ENCODE assay signal across 10 mouse cellular contexts in the genomic region with DNA sequence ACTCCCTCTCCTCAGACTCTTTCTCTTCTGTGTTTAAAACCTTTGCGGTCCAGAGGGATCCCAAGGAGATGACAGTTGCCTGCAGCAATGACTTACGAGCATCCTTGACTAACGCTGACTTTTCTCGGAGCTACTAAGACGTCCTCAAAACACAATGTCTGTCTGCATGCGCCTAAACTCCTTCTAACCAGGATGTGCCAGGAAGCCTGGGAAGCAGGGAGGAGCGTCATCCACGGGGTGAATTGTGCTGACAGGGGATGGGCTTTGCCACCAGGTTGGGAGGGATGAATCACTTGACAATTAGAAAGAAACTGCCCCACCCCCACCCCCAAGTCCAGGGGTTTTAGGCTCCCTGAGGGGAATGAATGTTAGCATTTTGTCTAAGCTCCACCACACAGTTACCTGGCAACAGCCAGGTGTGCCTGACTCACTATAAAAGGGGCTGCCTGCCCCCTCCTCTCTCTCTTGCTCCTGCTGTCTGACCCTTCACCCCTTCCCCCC. TPM values are rescaled to one million over a fixed set of nuclear protein-coding genes. Genes with fewer than 3 reads are reported as not detected.
DNase-seq lines count a peak whose midpoint lies in the region; ATAC-seq and TF ChIP-seq lines count a peak whose summit lies in the region.
"Had no signal": no experiment of that assay in that cellular context is flagged by ENCODE, and none has a peak within 500 bp of the region (broad histone marks: within the 10 kb centered on the region; RNA-seq: fewer than 3 reads in every experiment).

No protein-coding gene starts in this region.

- intact Hi-C loops in gastrocnemius, postnatal 14 days (cut with DNase I; ENCODE audit: low total_unique reads): no loop called here

- TF ChIP-seq EP300 in liver, postnatal 0 days (IDR thresholded peaks at IDR 0.05; ENCODE audit: low read depth): no peak

- no peaks in the 10 kb centered on the region for H3K9me3 ChIP-seq in liver, embryonic 11.5 days (ENCODE audit: control insufficient read depth, low read length)
- H3K9me3 ChIP-seq in liver, postnatal 0 days (ENCODE audit: low read length): no peaks in the 10 kb centered on the region
- H3K9me3 ChIP-seq in embryonic facial prominence, embryonic 13.5 days: no peaks in the 10 kb centered on the region
- no peaks in the 10 kb centered on the region for H3K9me3 ChIP-seq in intestine, postnatal 0 days (ENCODE audit: control insufficient read depth)
- no peaks in the 10 kb centered on the region for H3K9me3 ChIP-seq in stomach, embryonic 14.5 days (ENCODE audit: control insufficient read depth, low read depth, low read length)

- H3K27me3 ChIP-seq in liver, embryonic 11.5 days (replicated peaks; ENCODE audit: control insufficient read depth, insufficient read depth, low read length): 0 out of 2 replicates have a peak, but pooled peaks cover 4% of the 10 kb centered on the region
- 0 out of 2 replicates have a peak, but pooled peaks cover 2% of the 10 kb centered on the region for H3K27me3 ChIP-seq in liver, postnatal 0 days (ENCODE audit: insufficient read depth, low read length)
- no peaks in the 10 kb centered on the region for H3K27me3 ChIP-seq in embryonic facial prominence, embryonic 13.5 days
- H3K27me3 ChIP-seq in intestine, postnatal 0 days (replicated peaks; ENCODE audit: control insufficient read depth, insufficient read depth, low read length): no peaks in the 10 kb centered on the region
- H3K27me3 ChIP-seq in stomach, embryonic 14.5 days (ENCODE audit: control insufficient read depth, insufficient read depth, low read length): no peaks in the 10 kb centered on the region
- H3K27me3 ChIP-seq: Patski had no signal

- no peak for TF ChIP-seq CTCF in liver, postnatal 0 days (IDR thresholded peaks at IDR 0.05; ENCODE audit: low read depth)
- TF ChIP-seq CTCF in intestine, postnatal 0 days (IDR thresholded peaks at IDR 0.05; ENCODE audit: low read depth): no peak

- H3K4me2 ChIP-seq in liver, embryonic 11.5 days: peak overlapping the region; percentile 10; the same call in 1 of the 2 replicates
- no peak overlapping the region for H3K4me2 ChIP-seq in liver, postnatal 0 days (ENCODE audit: low read depth, low read length)
- peak overlapping the region; percentile 28 for H3K4me2 ChIP-seq in embryonic facial prominence, embryonic 13.5 days
- peak overlapping the region; percentile 79 for H3K4me2 ChIP-seq in intestine, postnatal 0 days (replicated peaks; ENCODE audit: low read depth)
- no peak overlapping the region for H3K4me2 ChIP-seq in stomach, embryonic 14.5 days (replicated peaks; ENCODE audit: low read depth, low read length)

- peak overlapping the region; percentile 16; the same call in 1 of the 2 replicates for H3K9ac ChIP-seq in liver, embryonic 11.5 days (ENCODE audit: low read depth, low read length)
- no peak overlapping the region for H3K9ac ChIP-seq in liver, postnatal 0 days (replicated peaks)
- no peak overlapping the region for H3K9ac ChIP-seq in embryonic facial prominence, embryonic 13.5 days
- peak overlapping the region; percentile 62 for H3K9ac ChIP-seq in intestine, postnatal 0 days (ENCODE audit: low read depth, low read length)
- no peak overlapping the region; the same call in 1 of the 2 replicates for H3K9ac ChIP-seq in stomach, embryonic 14.5 days (replicated peaks; ENCODE audit: low read depth, low read length)

- no peak overlapping the region for H3K27ac ChIP-seq in liver, embryonic 11.5 days (ENCODE audit: low read depth, low read length)
- H3K27ac ChIP-seq in liver, postnatal 0 days (ENCODE audit: low read depth): no peak overlapping the region
- H3K27ac ChIP-seq in embryonic facial prominence, embryonic 13.5 days: 0 out of 2 replicates have a peak overlapping the region, but pooled peaks have one; percentile 4
- H3K27ac ChIP-seq in intestine, postnatal 0 days (ENCODE audit: low read depth, low read length): peak overlapping the region; percentile 93
- peak overlapping the region; percentile 52; the same call in 1 of the 2 replicates for H3K27ac ChIP-seq in stomach, embryonic 14.5 days (ENCODE audit: low read length)

- H3K4me1 ChIP-seq in liver, embryonic 11.5 days (replicated peaks; ENCODE audit: control insufficient read depth, insufficient read depth, low read length): no peaks in the 10 kb centered on the region; the same call in none of the 2 replicates
- H3K4me1 ChIP-seq in liver, postnatal 0 days (ENCODE audit: insufficient read depth): no peaks in the 10 kb centered on the region
- peaks cover 22% of the 10 kb centered on the region for H3K4me1 ChIP-seq in embryonic facial prominence, embryonic 13.5 days
- H3K4me1 ChIP-seq in intestine, postnatal 0 days (replicated peaks; ENCODE audit: control insufficient read depth, insufficient read depth, low read length): 0 out of 2 replicates have a peak, but pooled peaks cover 3% of the 10 kb centered on the region
- peaks cover 21% of the 10 kb centered on the region for H3K4me1 ChIP-seq in stomach, embryonic 14.5 days (ENCODE audit: control insufficient read depth, insufficient read depth, low read length)

- DNase-seq in liver, embryonic 11.5 days (ENCODE audit: low spot score): no peak
- no peak for DNase-seq in liver, postnatal 0 days
- DNase-seq in cerebellum, adult 18-20 months: no peak
- no peak for DNase-seq in gastrocnemius, postnatal 14 days
- no peak for DNase-seq in adrenal gland, postnatal 25 days
- DNase-seq: cerebellum, postnatal 10 days had no signal

- no peaks in the 10 kb centered on the region for H3K36me3 ChIP-seq in liver, embryonic 11.5 days (ENCODE audit: control insufficient read depth, insufficient read depth, low read length)
- H3K36me3 ChIP-seq in liver, postnatal 0 days (replicated peaks; ENCODE audit: insufficient read depth, low read length): no peaks in the 10 kb centered on the region
- H3K36me3 ChIP-seq in embryonic facial prominence, embryonic 13.5 days: peaks cover 7% of the 10 kb centered on the region
- peaks cover 3% of the 10 kb centered on the region for H3K36me3 ChIP-seq in intestine, postnatal 0 days (ENCODE audit: control insufficient read depth, insufficient read depth)
- H3K36me3 ChIP-seq in stomach, embryonic 14.5 days (ENCODE audit: control insufficient read depth, insufficient read depth, low read length): 0 out of 2 replicates have a peak, but pooled peaks cover 4% of the 10 kb centered on the region

- no peak overlapping the region for H3K4me3 ChIP-seq in liver, embryonic 11.5 days (ENCODE audit: low read depth, low read length)
- H3K4me3 ChIP-seq in liver, postnatal 0 days (ENCODE audit: low read depth, low read length): no peak overlapping the region
- H3K4me3 ChIP-seq in embryonic facial prominence, embryonic 13.5 days: no peak overlapping the region
- H3K4me3 ChIP-seq in intestine, postnatal 0 days (ENCODE audit: low read depth, low read length): peak overlapping the region; percentile 48
- H3K4me3 ChIP-seq in stomach, embryonic 14.5 days (ENCODE audit: low read depth, low read length): no peak overlapping the region

- no peak for ATAC-seq in liver, embryonic 11.5 days (replicated peaks; ENCODE audit: low FRiP score)
- ATAC-seq in liver, postnatal 0 days: no peak
- ATAC-seq in embryonic facial prominence, embryonic 13.5 days (ENCODE audit: insufficient number of reproducible peaks, insufficient read depth, low FRiP score, low TSS enrichment, low read depth): no peak
- no peak for ATAC-seq in intestine, postnatal 0 days
- no peak for ATAC-seq in stomach, embryonic 14.5 days (ENCODE audit: insufficient number of reproducible peaks, insufficient read depth, low FRiP score, low read depth)
- ATAC-seq: Patski had no signal

- 13% methylated on average over 8 of the region's 8 CpGs for WGBS in liver, embryonic 11.5 days
- WGBS in liver, postnatal 0 days (ENCODE audit: insufficient replicate concordance): 34% methylated on average over 8 of the region's 8 CpGs
- WGBS in embryonic facial prominence, embryonic 13.5 days: 6% methylated on average over 8 of the region's 8 CpGs
- WGBS in intestine, postnatal 0 days: 18% methylated on average over 8 of the region's 8 CpGs
- 13% methylated on average over 8 of the region's 8 CpGs for WGBS in stomach, embryonic 14.5 days

RNA-seq across cellular contexts. Expression of gene Pde9a, which starts 48.9 kb away (rescaled TPM):
- 10.4 and 11.5 TPM in 2 replicates for polyA plus RNA-seq in liver, embryonic 11.5 days (2014; fragmentation: Nextera tagmentation; extraction: Ambion mirVana)
- 5.7 and 7.6 TPM in 2 replicates for polyA plus RNA-seq in liver, postnatal 0 days (2015; fragmentation: Nextera tagmentation; extraction: Ambion mirVana)
- 21.9 and 25.1 TPM in 2 replicates for polyA plus RNA-seq in embryonic facial prominence, embryonic 13.5 days (2015; fragmentation: Nextera tagmentation; extraction: Ambion mirVana)
- polyA plus RNA-seq in intestine, postnatal 0 days (2015; fragmentation: Nextera tagmentation; extraction: Ambion mirVana): 58.8 and 59.8 TPM in 2 replicates
- 39.6 and 42.8 TPM in 2 replicates for polyA plus RNA-seq in stomach, embryonic 14.5 days (2014; fragmentation: Nextera tagmentation; extraction: Ambion mirVana)
- total RNA-seq in gastrocnemius, postnatal 14 days (2021): 1 to 10 TPM; 4.5 to 6.5 TPM
- total RNA-seq in adrenal gland, postnatal 25 days (2021): 1.4 and 2.5 TPM in 2 replicates
- polyA plus RNA-seq: Patski had no signal

Comparison
In these comparisons a context has a peak if more than half of its experiments do, and no peak if none do; other contexts are left out.
1. H3K4me2 ChIP-seq: peak in liver, embryonic 11.5 days (single experiment), embryonic facial prominence, embryonic 13.5 days (single experiment) and intestine, postnatal 0 days (single experiment); none in liver, postnatal 0 days (single experiment) and stomach, embryonic 14.5 days (single experiment).
2. H3K9ac ChIP-seq: peak in liver, embryonic 11.5 days (single experiment) and intestine, postnatal 0 days (single experiment); none in liver, postnatal 0 days (single experiment), embryonic facial prominence, embryonic 13.5 days (single experiment) and stomach, embryonic 14.5 days (single experiment).
3. H3K27ac ChIP-seq: peak in embryonic facial prominence, embryonic 13.5 days (single experiment), intestine, postnatal 0 days (single experiment) and stomach, embryonic 14.5 days (single experiment); none in liver, embryonic 11.5 days (single experiment) and liver, postnatal 0 days (single experiment).